Mouse (Mus musculus): Measurements from ENCODE around the gene Kif18a.

DNA sequence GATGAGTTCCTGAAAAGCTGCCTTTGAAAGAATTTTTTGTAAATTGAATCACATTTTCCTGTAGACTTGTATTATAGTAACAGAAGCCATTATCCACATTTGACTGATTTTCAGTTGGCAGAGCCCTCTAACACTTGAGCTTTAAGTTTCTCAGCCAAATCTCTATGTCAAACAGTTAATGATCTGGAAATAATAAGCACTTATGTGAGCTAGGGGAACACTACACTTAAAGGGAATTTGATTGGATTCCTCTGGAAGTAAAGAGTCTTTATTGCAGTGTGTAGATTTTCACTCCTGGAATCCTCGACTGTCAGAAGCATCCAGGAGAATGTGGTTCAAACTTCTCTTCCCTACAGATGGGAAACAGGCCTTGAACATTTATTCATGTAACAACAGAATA is 105.7 kb downstream of the Kif18a start:
- TF ChIP-seq CTCF (IDR thresholded peaks at IDR 0.05; ENCODE audit: extremely low read depth, insufficient read depth, insufficient read length, insufficient replicate concordance) = no peak
- no peak for TF ChIP-seq POLR2A (IDR thresholded peaks at IDR 0.05; ENCODE audit: low read depth, low read length)
